Mouse (Mus musculus): ENCODE results near the gene Mrpl38.
"Not testable (repeated sequence)": the region's sequence is repeated elsewhere in the genome, so short reads cannot be mapped to it uniquely, and the experiment has no call there.

Gene Mrpl38

GRCm38 (mm10) chr11:116095573-116095972 lies 43.1 kb downstream of the Mrpl38 start:
- DNase-seq (ENCODE audit: extremely low read depth, low read depth): no peak

- peak; percentile 92 for DNase-seq (ENCODE audit: extremely low read depth, low read depth)
Observed at GRCm38 (mm10) chr11:116093771-116094565, 44.7 kb downstream of the Mrpl38 start.

GRCm38 (mm10) chr11:116092959-116093358 lies 45.7 kb downstream of the Mrpl38 start:
- not testable (repeated sequence) for DNase-seq (ENCODE audit: extremely low read depth, low read depth)

DNA sequence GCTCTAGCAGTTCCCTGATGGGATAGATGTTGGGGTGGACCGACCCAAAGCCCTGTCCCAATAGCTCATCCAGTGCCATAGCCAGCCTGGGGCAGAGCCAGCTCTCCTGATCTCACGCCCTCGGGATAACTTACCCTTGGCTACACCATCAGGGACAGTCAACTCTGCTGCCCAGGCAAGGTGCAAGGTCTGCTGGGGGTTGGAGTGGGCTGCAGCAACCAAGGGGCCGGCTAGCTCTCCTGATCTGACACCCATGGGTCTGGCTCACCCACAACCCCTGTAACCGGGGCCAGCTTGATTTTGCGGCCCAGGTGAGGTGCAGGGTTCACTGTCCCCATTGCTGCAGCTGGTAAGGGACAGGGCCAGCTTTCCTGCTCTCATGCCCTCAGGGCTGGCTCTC lies 47.1 kb downstream of the Mrpl38 start:
- DNase-seq (ENCODE audit: extremely low read depth, low read depth): no peak

DNA sequence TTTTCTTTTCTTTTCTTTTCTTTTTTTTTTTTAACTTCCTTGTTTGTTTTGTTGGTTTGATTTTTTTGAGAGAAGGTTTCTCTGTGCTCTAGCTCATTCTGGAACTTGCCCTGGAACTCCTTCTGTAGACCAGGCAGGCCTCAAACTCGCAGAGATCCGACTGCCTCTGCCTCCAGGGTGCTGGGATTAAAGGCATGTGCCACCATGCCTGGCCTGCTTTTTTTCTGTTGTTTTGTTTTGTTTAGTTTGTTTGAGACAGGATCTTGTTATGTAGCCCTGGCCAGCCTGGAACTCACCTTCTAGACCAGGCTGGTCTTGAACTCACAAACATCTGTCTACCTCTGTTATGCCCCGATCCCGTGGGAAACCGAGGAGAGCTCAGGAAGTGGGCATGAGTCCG lies 49.1 kb downstream of the Mrpl38 start:
- DNase-seq (ENCODE audit: extremely low read depth, low read depth): no peak

DNA sequence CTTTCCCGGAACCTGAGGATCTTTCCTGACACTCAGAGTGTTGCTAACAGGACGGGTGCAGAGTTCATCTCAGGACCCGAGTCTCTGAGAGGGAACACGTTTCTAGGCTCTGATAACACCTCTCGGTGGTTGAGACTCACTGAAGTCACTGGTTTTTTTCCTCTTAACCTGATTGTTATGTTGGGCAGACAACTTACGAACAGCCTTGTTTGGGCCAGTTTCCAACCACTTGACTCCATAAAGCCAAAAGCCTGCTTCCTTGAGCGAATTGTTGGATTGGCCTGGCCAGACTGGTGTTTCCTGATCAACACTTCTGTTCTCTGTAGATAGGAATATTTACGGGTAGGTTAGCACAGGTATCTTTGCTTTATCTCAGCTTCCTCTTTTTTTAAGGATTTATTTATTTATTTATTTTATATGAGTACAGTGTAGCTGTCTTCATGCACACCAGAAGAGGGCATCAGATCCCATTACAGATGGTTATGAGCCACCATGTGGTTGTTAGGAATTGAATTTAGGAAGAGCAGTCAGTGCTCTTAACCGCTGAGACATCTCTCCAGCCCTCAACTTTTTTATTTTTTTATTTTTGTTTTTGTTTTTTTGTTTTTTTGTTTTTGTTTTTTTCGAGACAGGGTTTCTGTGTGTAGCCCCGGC lies 49.8 kb downstream of the Mrpl38 start:
- DNase-seq (ENCODE audit: extremely low read depth, low read depth): peak; percentile 93

GRCm38 (mm10) chr11:116088188-116088587 lies 50.5 kb downstream of the Mrpl38 start:
- DNase-seq (ENCODE audit: extremely low read depth, low read depth): no peak

DNA sequence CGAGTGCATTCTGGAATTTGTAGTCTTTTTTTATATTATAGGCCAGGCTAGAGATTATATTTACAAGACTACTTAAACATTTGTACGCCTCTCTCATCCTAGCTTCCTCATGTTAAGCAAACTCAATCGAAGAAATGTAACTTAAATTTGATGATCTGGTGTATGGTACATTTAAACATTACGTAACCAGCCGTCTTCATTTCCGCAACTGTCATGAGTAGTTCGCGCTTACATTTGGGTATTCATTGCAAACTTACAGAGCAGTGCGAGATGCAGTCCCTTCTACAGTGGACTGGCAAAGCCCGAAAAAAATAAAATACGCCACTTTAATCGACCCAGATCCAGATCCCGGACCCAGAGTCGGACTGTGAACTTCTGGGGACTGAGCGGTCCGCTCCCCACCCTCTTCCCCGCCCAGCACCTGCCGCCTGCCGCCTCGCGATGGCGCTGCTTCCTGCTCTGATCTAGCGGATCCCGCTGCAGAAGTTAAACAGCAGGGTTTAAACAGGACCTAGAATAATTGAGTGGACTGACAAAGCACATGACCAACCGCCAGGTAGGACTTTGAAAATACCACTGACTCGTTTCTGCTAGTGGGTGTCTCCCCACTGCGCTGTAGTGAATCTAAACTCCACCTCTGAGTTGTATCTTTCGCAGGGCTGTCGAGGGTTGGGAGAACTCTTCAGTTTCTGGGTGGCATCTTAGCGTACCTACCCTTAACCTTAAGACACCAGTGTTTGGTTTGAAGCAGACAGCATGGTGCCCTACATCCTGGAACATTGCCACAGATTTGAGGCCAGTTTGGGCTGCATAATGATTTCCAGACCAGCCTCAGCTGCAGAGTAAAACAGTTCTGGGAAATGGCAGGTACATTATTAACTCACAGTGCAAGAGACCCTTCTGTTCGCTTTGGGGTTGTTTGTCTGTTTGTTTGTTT lies 51.2 kb downstream of the Mrpl38 start:
- no peak for DNase-seq (ENCODE audit: extremely low read depth, low read depth)

DNA sequence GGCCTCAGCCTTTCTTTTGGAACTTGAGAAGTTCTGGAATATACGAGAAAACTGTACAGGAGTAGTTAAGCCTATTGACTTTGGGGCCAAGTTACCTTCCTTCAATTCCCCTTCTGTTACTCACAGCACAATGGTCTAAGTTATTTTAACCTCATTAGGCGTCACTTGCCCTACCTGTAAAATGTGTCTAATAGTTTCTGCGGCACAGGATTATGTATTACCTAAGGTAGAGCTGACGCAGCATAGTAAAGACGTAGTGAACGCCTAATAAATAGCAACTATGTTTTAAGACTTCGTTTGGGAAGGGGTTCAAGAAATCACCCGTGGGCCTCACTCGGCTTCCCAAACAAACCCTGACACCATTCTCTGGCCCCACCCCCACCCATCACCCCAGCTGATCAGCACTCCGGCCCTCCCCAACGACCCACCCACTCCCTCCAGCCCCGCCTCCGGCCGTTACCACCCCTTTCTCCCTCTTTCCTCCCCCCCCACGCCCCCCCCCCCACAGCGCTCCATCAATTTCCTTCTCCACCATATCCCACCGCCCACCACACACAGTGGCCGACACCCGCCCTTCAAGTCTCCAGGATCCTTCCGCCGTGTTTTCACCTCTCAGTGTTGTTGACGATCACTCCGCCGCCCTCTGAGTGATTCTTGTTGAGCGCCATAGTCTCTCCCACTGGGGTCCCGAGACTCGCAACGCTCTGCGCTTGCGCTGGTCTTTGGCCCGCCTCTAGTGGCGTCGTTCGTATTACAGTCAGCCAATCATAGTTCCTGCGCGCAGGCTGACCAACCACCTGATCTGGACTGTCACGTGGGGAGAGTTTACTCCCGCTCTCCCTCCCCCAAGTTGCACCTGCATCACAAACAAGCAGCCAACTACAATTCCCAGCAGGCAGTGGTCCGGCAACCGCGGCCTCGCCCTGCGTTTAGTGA lies 52.1 kb downstream of the Mrpl38 start, which contains the start of gene Wbp2:
Wbp2 (minus strand) TSS at position 738 of the 936 bp plus-strand sequence.
- peak; percentile 99 for DNase-seq (ENCODE audit: extremely low read depth, low read depth)

DNA sequence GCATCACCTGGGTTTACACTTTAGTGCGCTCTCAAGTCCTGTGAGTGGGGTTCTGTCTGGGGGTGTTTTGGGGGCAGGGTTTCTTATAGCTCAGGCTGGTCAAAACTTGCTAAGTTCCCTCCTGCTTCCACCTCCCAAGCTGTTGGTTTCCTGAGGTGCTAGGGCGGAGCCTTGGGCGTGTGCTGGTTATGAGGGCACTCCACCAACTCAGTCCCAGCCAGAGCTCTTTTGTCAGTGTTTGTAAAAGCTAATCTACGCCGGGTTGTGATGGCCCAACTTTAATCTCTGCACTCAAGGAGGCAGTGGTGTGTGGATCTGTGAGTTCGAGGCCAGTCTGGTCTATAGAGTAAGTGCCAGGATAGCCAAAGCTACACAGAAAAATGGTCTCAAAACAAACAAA lies 54.5 kb downstream of the Mrpl38 start:
- no peak for DNase-seq (ENCODE audit: extremely low read depth, low read depth)

- no peak for DNase-seq (ENCODE audit: extremely low read depth, low read depth)
Observed at GRCm38 (mm10) chr11:116083096-116083672, 55.5 kb downstream of the Mrpl38 start.

Data from MEL-GATA-1-ER (cell line).